Mouse (Mus musculus): Measurements from ENCODE around the gene Tmem121b.
A peak's percentile ranks its signal among the peaks of the same experiment; 100 is the strongest.

DNA sequence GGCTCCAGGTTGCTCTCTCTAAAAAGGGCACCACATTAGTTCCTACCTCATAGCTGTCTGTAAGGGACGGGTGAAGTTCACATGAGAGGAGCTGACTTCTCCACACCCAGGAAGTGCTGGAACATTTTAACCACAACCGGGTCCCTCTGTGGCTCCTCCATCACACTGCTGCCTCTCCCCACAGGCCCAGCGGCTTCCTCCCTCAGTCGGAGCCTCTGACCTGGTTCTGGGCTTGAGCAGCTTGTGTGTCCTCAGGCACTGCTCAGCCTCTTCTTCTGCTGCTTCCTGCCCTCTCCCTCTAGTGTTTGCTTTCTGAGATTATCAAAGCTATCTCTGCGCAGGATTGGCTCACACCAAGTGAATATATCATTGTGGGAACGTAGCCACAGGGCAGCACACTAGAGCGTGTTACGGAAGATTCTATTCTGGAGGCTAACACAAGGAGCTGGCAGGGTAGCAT, 7.5 kb downstream of the Tmem121b start:
- TF ChIP-seq CTCF (IDR thresholded peaks at IDR 0.05; ENCODE audit: low read depth): peak; percentile 11; the same call in 1 of the 2 replicates
- no peak for TF ChIP-seq EP300 (IDR thresholded peaks at IDR 0.05; ENCODE audit: low read depth)
